Mouse (Mus musculus): Measurements from ENCODE around the gene Spata25. TPM values are rescaled to one million over a fixed set of nuclear protein-coding genes. Genes with fewer than 3 reads are reported as not detected.
"Not testable (repeated sequence)": the region's sequence is repeated elsewhere in the genome, so short reads cannot be mapped to it uniquely, and the experiment has no call there.

The Spata25 gene
- polyA plus RNA-seq, 1 experiment from 2014 or later, result not detected

- Histone ChIP-seq H3K9me3 (ENCODE audit: control insufficient read depth, low read length) (no peaks in the 10 kb centered on the region), H3K4me2 (replicated peaks; ENCODE audit: low read depth) (peak overlapping the region; percentile 73), H3K27ac (replicated peaks) (peak overlapping the region; percentile 88), H3K4me1 (replicated peaks; ENCODE audit: control insufficient read depth, insufficient read depth) (peaks cover 3% of the 10 kb centered on the region; the same call in 1 of the 2 replicates), H3K36me3 (ENCODE audit: control insufficient read depth, insufficient read depth, low read length) (no peaks in the 10 kb centered on the region), H3K9ac (ENCODE audit: low read length) (peak overlapping the region; percentile 82; the same call in 1 of the 2 replicates), H3K27me3 (ENCODE audit: control insufficient read depth, insufficient read depth, low read length) (no peaks in the 10 kb centered on the region), H3K4me3 (ENCODE audit: low read depth, low read length) (peak overlapping the region; percentile 73)
- TF ChIP-seq CTCF (IDR thresholded peaks at IDR 0.05; ENCODE audit: low read depth), result no peak
- no peak for TF ChIP-seq EP300 (optimal IDR thresholded peaks at IDR 0.05)
- DNase-seq (ENCODE audit: low spot score) (peak; percentile 44), ATAC-seq (ENCODE audit: low FRiP score, low TSS enrichment) (no peak)
- WGBS, result 71% methylated on average over 16 of the region's 16 CpGs
These were observed 25.0 kb downstream of the Spata25 start for GRCm38 (mm10) chr2:164803201-164803920.

GRCm38 (mm10) chr2:164800252-164801004 lies 27.9 kb downstream of the Spata25 start:
- no peaks in the 10 kb centered on the region for H3K9me3 ChIP-seq (ENCODE audit: control insufficient read depth, low read length)
- TF ChIP-seq CTCF (IDR thresholded peaks at IDR 0.05; ENCODE audit: low read depth), result no peak
- no peak for TF ChIP-seq EP300 (optimal IDR thresholded peaks at IDR 0.05)
- whole genome bisulfite sequencing, result 90% methylated on average over 13 of the region's 13 CpGs
- no peak overlapping the region for H3K27ac ChIP-seq (replicated peaks)
- no peak for DNase-seq (ENCODE audit: low spot score)
- no peak for ATAC-seq (ENCODE audit: low FRiP score, low TSS enrichment)
- no peak overlapping the region for H3K4me2 ChIP-seq (replicated peaks; ENCODE audit: low read depth)
- no peak overlapping the region for H3K9ac ChIP-seq (ENCODE audit: low read length)
- no peaks in the 10 kb centered on the region for H3K27me3 ChIP-seq (ENCODE audit: control insufficient read depth, insufficient read depth, low read length)
- H3K4me3 ChIP-seq (ENCODE audit: low read depth, low read length), result no peak overlapping the region
- H3K4me1 ChIP-seq (replicated peaks; ENCODE audit: control insufficient read depth, insufficient read depth), result peaks cover 2% of the 10 kb centered on the region; the same call in 1 of the 2 replicates
- H3K36me3 ChIP-seq (ENCODE audit: control insufficient read depth, insufficient read depth, low read length), result peaks cover 4% of the 10 kb centered on the region; the same call in 1 of the 2 replicates

DNA sequence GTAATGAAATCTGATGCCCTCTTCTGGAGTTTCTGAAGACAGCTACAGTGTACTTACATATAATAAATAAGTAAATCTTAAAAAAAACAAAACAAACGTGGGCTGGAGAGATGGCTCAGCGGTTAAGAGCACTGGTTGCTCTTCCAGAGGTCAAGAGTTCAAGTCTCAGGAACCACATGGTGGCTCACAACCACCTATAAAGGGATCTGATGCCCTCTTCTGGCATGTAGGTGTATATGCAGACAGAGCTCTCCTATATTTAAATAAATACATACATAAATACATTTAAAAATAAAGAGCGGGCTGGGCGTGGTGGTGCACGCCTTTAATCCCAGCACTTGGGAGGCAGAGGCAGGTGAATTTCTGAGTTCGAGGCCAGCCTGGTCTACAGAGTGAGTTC lies 29.8 kb downstream of the Spata25 start:
- H3K27ac ChIP-seq (replicated peaks); H3K4me2 ChIP-seq (replicated peaks; ENCODE audit: low read depth); H3K9ac ChIP-seq (ENCODE audit: low read length); DNase-seq (ENCODE audit: low spot score); H3K27me3 ChIP-seq (ENCODE audit: control insufficient read depth, insufficient read depth, low read length); H3K9me3 ChIP-seq (ENCODE audit: control insufficient read depth, low read length); H3K4me1 ChIP-seq (replicated peaks; ENCODE audit: control insufficient read depth, insufficient read depth); H3K36me3 ChIP-seq (ENCODE audit: control insufficient read depth, insufficient read depth, low read length); H3K4me3 ChIP-seq (ENCODE audit: low read depth, low read length); ATAC-seq (ENCODE audit: low FRiP score, low TSS enrichment): not testable (repeated sequence)
- peak; percentile 61 for TF ChIP-seq CTCF (IDR thresholded peaks at IDR 0.05; ENCODE audit: low read depth)
- WGBS, result 78% methylated on average over 6 of the region's 6 CpGs

DNA sequence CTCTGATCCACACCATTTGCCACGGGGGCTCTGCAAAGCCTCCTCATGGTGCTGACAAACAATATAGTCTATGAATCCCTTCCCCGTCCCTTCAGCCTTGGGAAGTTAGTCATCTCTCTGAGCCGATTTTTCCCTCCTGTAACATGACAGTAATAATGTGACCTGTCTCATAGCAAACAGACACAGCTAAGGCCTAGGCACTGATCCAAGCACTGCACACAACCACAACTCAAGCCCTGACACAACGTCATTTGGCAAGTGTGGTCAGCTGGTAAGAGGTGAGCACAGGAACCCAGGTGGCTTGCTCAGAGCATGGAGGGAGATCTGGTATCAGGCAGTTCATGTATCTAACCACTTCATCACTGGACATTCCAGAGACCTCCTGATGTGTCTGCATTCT lies 32.5 kb downstream of the Spata25 start:
- Histone ChIP-seq H3K27ac (replicated peaks) (no peak overlapping the region), H3K27me3 (ENCODE audit: control insufficient read depth, insufficient read depth, low read length) (no peaks in the 10 kb centered on the region), H3K9ac (ENCODE audit: low read length) (no peak overlapping the region), H3K36me3 (ENCODE audit: control insufficient read depth, insufficient read depth, low read length) (peaks cover 21% of the 10 kb centered on the region), H3K4me3 (ENCODE audit: low read depth, low read length) (no peak overlapping the region), H3K4me2 (replicated peaks; ENCODE audit: low read depth) (no peak overlapping the region), H3K9me3 (ENCODE audit: control insufficient read depth, low read length) (no peaks in the 10 kb centered on the region), H3K4me1 (replicated peaks; ENCODE audit: control insufficient read depth, insufficient read depth) (no peaks in the 10 kb centered on the region)
- TF ChIP-seq EP300 (optimal IDR thresholded peaks at IDR 0.05) (no peak), CTCF (IDR thresholded peaks at IDR 0.05; ENCODE audit: low read depth) (no peak)
- ATAC-seq (ENCODE audit: low FRiP score, low TSS enrichment) (no peak), DNase-seq (ENCODE audit: low spot score) (no peak)
- 79% methylated on average over 4 of the region's 4 CpGs for WGBS

GRCm38 (mm10) chr2:164794293-164794692 lies 34.0 kb downstream of the Spata25 start:
- Histone ChIP-seq H3K27me3 (ENCODE audit: control insufficient read depth, insufficient read depth, low read length) (no peaks in the 10 kb centered on the region), H3K4me3 (ENCODE audit: low read depth, low read length) (no peak overlapping the region), H3K4me1 (replicated peaks; ENCODE audit: control insufficient read depth, insufficient read depth) (no peaks in the 10 kb centered on the region), H3K9ac (ENCODE audit: low read length) (no peak overlapping the region), H3K4me2 (replicated peaks; ENCODE audit: low read depth) (no peak overlapping the region), H3K9me3 (ENCODE audit: control insufficient read depth, low read length) (no peaks in the 10 kb centered on the region), H3K36me3 (ENCODE audit: control insufficient read depth, insufficient read depth, low read length) (peaks cover 21% of the 10 kb centered on the region), H3K27ac (replicated peaks) (no peak overlapping the region)
- ATAC-seq (ENCODE audit: low FRiP score, low TSS enrichment), result peak; percentile 45
- 25% methylated on average over 5 of the region's 5 CpGs for WGBS
- TF ChIP-seq CTCF (IDR thresholded peaks at IDR 0.05; ENCODE audit: low read depth) (peak; percentile 91), EP300 (optimal IDR thresholded peaks at IDR 0.05) (no peak)
- DNase-seq (ENCODE audit: low spot score), result peak; percentile 86

- ATAC-seq (ENCODE audit: low FRiP score, low TSS enrichment) (0 out of 2 replicates have a peak, but pooled peaks have one; percentile 24), DNase-seq (ENCODE audit: low spot score) (no peak)
- H3K36me3 ChIP-seq (ENCODE audit: control insufficient read depth, insufficient read depth, low read length), result peaks cover 21% of the 10 kb centered on the region
- 82% methylated on average over 2 of the region's 2 CpGs for WGBS
- no peak overlapping the region for H3K4me3 ChIP-seq (ENCODE audit: low read depth, low read length)
- no peaks in the 10 kb centered on the region for H3K4me1 ChIP-seq (replicated peaks; ENCODE audit: control insufficient read depth, insufficient read depth)
- no peak overlapping the region for H3K4me2 ChIP-seq (replicated peaks; ENCODE audit: low read depth)
- H3K27me3 ChIP-seq (ENCODE audit: control insufficient read depth, insufficient read depth, low read length), result no peaks in the 10 kb centered on the region
- H3K9ac ChIP-seq (ENCODE audit: low read length), result no peak overlapping the region
- H3K9me3 ChIP-seq (ENCODE audit: control insufficient read depth, low read length), result no peaks in the 10 kb centered on the region
- no peak overlapping the region for H3K27ac ChIP-seq (replicated peaks)
- peak; percentile 41 for TF ChIP-seq CTCF (IDR thresholded peaks at IDR 0.05; ENCODE audit: low read depth)
- no peak for TF ChIP-seq EP300 (optimal IDR thresholded peaks at IDR 0.05)
These were observed 34.6 kb downstream of the Spata25 start for GRCm38 (mm10) chr2:164793772-164794171.
